Mouse (Mus musculus) neural tube, embryonic 14.5 days (tissue): ENCODE results near the gene Mien1. TPM values are rescaled to one million over a fixed set of nuclear protein-coding genes. Genes with fewer than 3 reads are reported as not detected.
A peak's percentile ranks its signal among the peaks of the same experiment; 100 is the strongest.

Source experiments
- ATAC-seq: fragments of 200-750 bp; cut with Nextera tagmentation; 2 replicates; pipeline ENCODE4 v1.8.0; 2017; ENCODE audit warnings: low read depth, mild to moderate bottlenecking, moderate TSS enrichment, moderate library complexity
- H3K27ac ChIP-seq: fragments of 300-500 bp; sonication (generic); 2 replicates; pipeline ENCODE4 v1.5.1; 2014; ENCODE audit warnings: low read depth, mild to moderate bottlenecking, control low read depth, low read length, moderate library complexity, mixed read lengths
- H3K27me3 ChIP-seq: fragments of 300-500 bp; sonication (generic); 2 replicates; pipeline ENCODE4 v1.6.1; 2014; ENCODE audit warnings: low read length; ENCODE audit not compliant: control insufficient read depth, insufficient read depth
- H3K36me3 ChIP-seq: fragments of 300-500 bp; sonication (generic); 2 replicates; pipeline ENCODE4 v1.6.1; 2014; ENCODE audit warnings: low read length, mixed read lengths; ENCODE audit not compliant: control insufficient read depth, insufficient read depth
- H3K4me1 ChIP-seq: fragments of 300-500 bp; sonication (generic); 2 replicates; pipeline ENCODE4 v1.6.1; 2014; ENCODE audit warnings: low read length; ENCODE audit not compliant: control insufficient read depth, insufficient read depth
- H3K4me2 ChIP-seq: fragments of 300-500 bp; sonication (generic); 2 replicates; pipeline ENCODE4 v1.6.1; 2014; ENCODE audit warnings: mild to moderate bottlenecking, low read depth, low read length, control low read depth
- H3K4me3 ChIP-seq: fragments of 300-500 bp; sonication (generic); 2 replicates; pipeline ENCODE4 v1.5.1; 2014; ENCODE audit warnings: low read depth, low read length, control low read depth, mixed read lengths
- H3K9ac ChIP-seq: fragments of 300-500 bp; sonication (generic); replicated peaks from 2 replicates; pipeline ENCODE4 v1.6.1; 2014; ENCODE audit warnings: low read depth, mild to moderate bottlenecking, control low read depth, low read length, mixed read lengths
- H3K9me3 ChIP-seq: fragments of 300-500 bp; sonication (generic); 2 replicates; pipeline ENCODE4 v1.6.1; 2016; ENCODE audit warnings: low read length; ENCODE audit not compliant: control insufficient read depth
- WGBS: fragments of 180-500 bp; shearing (Covaris S2); extraction: QIAGEN DNeasy Blood & Tissue Kit; methylation state at CpG from one replicate; pipeline ENCODE4 v1.1.7; 2014; 5-methylcytosine and 5-hydroxymethylcytosine counted together
- polyA plus RNA-seq: library from polyadenylated mRNA; unstranded; fragments of >200 nt; fragmentation: Nextera tagmentation; extraction: Ambion mirVana; gene quantifications from 2 replicates; pipeline ENCODE4 v1.2.1, GENCODE M21; 2014

The Mien1 gene
- polyA plus RNA-seq, 1 experiment from 2014 or later, result 247 TPM

DNA sequence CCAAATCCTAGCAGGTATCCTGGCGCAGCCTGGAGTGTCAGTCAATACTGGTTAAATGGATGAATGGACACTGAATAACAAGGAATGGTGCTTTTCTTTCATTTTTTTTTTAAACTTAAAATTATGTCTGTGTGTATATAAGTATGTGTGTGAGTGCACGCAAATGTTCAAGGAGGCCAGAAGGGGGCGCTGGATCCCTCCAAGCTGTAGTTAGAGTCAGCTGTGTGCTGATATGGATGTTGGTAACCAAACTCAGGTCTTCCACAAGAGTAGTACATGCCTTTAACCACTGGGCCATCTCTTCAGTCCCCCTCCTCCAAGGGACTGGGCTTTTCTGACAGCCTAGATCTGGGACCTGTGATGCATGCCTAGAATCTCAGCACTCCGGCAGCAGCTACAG, 16.7 kb upstream of the Mien1 start:
- H3K4me1 ChIP-seq, result 0 out of 2 replicates have a peak, but pooled peaks cover 5% of the 10 kb centered on the region
- H3K36me3 ChIP-seq, result no peaks in the 10 kb centered on the region
- no peak for ATAC-seq
- no peak overlapping the region for H3K27ac ChIP-seq
- H3K9me3 ChIP-seq, result no peaks in the 10 kb centered on the region
- peaks cover 7% of the 10 kb centered on the region for H3K27me3 ChIP-seq
- no peak overlapping the region for H3K9ac ChIP-seq
- WGBS, result 82% methylated on average over 4 of the region's 4 CpGs
- no peak overlapping the region for H3K4me2 ChIP-seq
- no peak overlapping the region for H3K4me3 ChIP-seq

GRCm38 (mm10) chr11:98449921-98450771, 11.4 kb upstream of the Mien1 start:
- Histone ChIP-seq H3K9ac (no peak overlapping the region), H3K4me2 (no peak overlapping the region), H3K4me1 (no peaks in the 10 kb centered on the region), H3K27me3 (peaks cover 7% of the 10 kb centered on the region; the same call in 1 of the 2 replicates), H3K27ac (no peak overlapping the region), H3K9me3 (no peaks in the 10 kb centered on the region), H3K36me3 (no peaks in the 10 kb centered on the region), H3K4me3 (no peak overlapping the region)
- WGBS, result 83% methylated on average over 20 of the region's 20 CpGs
- ATAC-seq, result no peak

DNA sequence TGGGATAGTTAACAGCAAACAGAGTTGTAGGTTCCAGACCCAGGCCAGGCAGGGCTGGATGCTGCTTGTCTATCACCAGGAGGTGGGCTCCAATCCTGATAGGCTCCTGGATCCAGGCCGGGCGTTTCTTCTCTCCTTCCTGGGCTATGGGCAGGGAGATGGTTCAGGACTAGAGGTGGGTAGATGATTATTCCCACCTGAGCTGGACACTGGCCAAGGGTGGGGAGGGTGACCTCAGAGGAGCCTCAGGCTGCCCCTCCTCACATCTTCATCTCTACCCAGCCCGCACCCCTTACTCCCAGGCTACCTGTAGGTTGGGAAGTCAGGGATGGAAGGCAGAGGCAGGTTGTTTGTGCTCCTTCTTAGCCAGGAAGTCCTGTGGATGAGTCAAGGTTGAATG, 10.6 kb upstream of the Mien1 start:
- Histone ChIP-seq H3K27ac (no peak overlapping the region), H3K4me1 (no peaks in the 10 kb centered on the region), H3K4me2 (no peak overlapping the region), H3K27me3 (peaks cover 7% of the 10 kb centered on the region; the same call in 1 of the 2 replicates), H3K9ac (no peak overlapping the region), H3K9me3 (no peaks in the 10 kb centered on the region), H3K36me3 (no peaks in the 10 kb centered on the region), H3K4me3 (no peak overlapping the region)
- ATAC-seq, result no peak
- WGBS, result 93% methylated on average over 3 of the region's 3 CpGs

GRCm38 (mm10) chr11:98448191-98448790, 9.5 kb upstream of the Mien1 start:
- no peak for ATAC-seq
- 28% methylated on average over 12 of the region's 13 CpGs for WGBS
- no peaks in the 10 kb centered on the region for H3K36me3 ChIP-seq
- H3K9ac ChIP-seq, result no peak overlapping the region
- no peak overlapping the region for H3K27ac ChIP-seq
- H3K9me3 ChIP-seq, result no peaks in the 10 kb centered on the region
- H3K4me3 ChIP-seq, result no peak overlapping the region
- no peaks in the 10 kb centered on the region for H3K4me1 ChIP-seq
- H3K27me3 ChIP-seq, result peaks cover 7% of the 10 kb centered on the region; the same call in 1 of the 2 replicates
- no peak overlapping the region for H3K4me2 ChIP-seq

GRCm38 (mm10) chr11:98447475-98447834, 8.7 kb upstream of the Mien1 start:
- Histone ChIP-seq H3K27ac (no peak overlapping the region), H3K4me2 (no peak overlapping the region), H3K36me3 (no peaks in the 10 kb centered on the region), H3K27me3 (peaks cover 7% of the 10 kb centered on the region; the same call in 1 of the 2 replicates), H3K9ac (no peak overlapping the region), H3K4me3 (no peak overlapping the region), H3K4me1 (no peaks in the 10 kb centered on the region), H3K9me3 (no peaks in the 10 kb centered on the region)
- 20% methylated on average over 7 of the region's 7 CpGs for WGBS
- ATAC-seq, result no peak

DNA sequence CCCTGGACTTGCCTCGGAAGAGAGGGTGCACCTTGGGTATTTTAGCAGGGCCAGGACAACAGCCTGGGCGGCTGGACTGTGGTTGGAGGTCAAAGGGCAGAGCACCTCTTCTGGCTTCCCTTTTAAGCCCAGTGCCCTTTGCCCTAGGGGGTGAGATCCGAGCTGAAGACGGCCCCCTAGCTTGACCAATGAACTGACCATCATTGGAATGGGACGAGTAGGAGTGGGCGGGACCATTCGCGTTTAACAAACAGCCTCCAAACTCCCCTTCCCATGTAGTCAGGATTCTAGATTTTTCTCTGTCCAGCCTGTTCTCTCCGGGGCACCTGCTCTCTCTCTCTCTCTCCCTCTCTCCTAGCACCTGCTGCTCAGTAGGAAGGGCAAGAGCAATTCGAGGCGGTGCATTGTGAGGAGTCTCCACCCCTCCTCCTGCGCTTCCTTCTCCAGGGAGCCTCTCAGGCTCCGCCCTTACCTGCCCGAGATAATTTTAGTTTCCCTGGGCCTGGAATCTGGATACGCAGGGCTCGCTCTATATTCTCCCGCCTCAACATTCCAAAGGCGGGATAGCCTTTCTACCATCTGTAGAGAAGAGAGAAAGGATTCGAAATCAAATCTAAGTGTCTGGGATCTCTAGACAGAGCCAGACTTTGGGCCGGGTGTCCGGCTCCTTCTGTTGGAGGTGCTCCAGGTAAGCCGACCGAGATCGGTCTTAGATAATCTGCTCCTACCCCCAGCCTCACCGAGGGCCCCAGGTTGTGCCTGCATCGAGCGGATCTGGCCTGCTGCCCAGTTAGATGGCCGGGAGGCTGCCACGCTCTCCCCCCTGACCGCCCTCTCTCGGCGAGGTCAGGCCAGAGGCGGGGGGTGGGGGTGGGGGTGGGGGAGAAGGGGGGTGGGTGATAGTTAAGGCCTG, 8.0 kb upstream of the Mien1 start:
- Histone ChIP-seq H3K27me3 (peaks cover 7% of the 10 kb centered on the region; the same call in 1 of the 2 replicates), H3K4me3 (no peak overlapping the region), H3K27ac (no peak overlapping the region), H3K4me2 (peak overlapping the region; percentile 3; the same call in 1 of the 2 replicates), H3K36me3 (no peaks in the 10 kb centered on the region), H3K9me3 (no peaks in the 10 kb centered on the region), H3K4me1 (no peaks in the 10 kb centered on the region), H3K9ac (no peak overlapping the region)
- no peak for ATAC-seq
- WGBS, result 5% methylated on average over 30 of the region's 33 CpGs

GRCm38 (mm10) chr11:98446213-98446561, 7.4 kb upstream of the Mien1 start, which contains the start of gene Grb7:
Gene Grb7 (plus strand): TSS chr11:98446394.
- 20% methylated on average over 5 of the region's 5 CpGs for WGBS
- peaks cover 7% of the 10 kb centered on the region; the same call in 1 of the 2 replicates for H3K27me3 ChIP-seq
- no peak within 1 kb of the TSS for H3K9ac ChIP-seq
- no peaks in the 10 kb centered on the region for H3K9me3 ChIP-seq
- no peaks in the 10 kb centered on the region for H3K36me3 ChIP-seq
- H3K4me3 ChIP-seq, result no peak within 1 kb of the TSS
- H3K4me1 ChIP-seq, result no peaks in the 10 kb centered on the region
- ATAC-seq, result no peak
- H3K4me2 ChIP-seq, result peak within 1 kb of the TSS; percentile 3; the same call in 1 of the 2 replicates
- H3K27ac ChIP-seq, result no peak within 1 kb of the TSS

DNA sequence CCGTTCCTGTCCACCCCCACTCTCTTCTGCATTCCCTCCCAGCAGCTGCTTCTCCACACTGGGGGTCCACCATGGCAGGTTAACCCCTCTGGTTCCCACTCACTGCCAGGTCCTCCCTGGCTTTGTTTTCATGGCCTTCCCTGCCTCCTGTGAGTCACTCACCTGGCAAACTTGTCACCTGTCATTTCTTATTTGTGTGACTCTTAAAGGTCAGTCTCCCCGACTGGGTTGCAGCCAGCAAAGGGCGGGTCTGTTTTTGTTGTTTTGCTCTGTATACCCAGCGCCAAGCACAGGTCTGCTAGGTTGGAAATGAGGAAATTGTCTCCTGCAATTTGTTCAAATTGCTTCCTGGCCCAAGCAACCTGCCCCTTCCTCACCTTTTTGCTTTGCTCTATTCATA, 6.9 kb upstream of the Mien1 start:
- Histone ChIP-seq H3K27ac (no peak overlapping the region), H3K36me3 (no peaks in the 10 kb centered on the region), H3K4me2 (no peak overlapping the region), H3K4me3 (no peak overlapping the region), H3K9ac (no peak overlapping the region), H3K9me3 (no peaks in the 10 kb centered on the region), H3K4me1 (no peaks in the 10 kb centered on the region), H3K27me3 (peaks cover 7% of the 10 kb centered on the region; the same call in 1 of the 2 replicates)
- no peak for ATAC-seq
- WGBS, result 71% methylated on average over 4 of the region's 4 CpGs
